Mouse (Mus musculus): Measurements from ENCODE around the gene Vps35. TPM values are rescaled to one million over a fixed set of nuclear protein-coding genes. Genes with fewer than 3 reads are reported as not detected.

The Vps35 gene
- polyA plus RNA-seq, 1 experiment: 23.9 TPM

GRCm38 (mm10) chr8:85323084-85323483 is 23.5 kb upstream of the Vps35 start:
- TF ChIP-seq CTCF (IDR thresholded peaks at IDR 0.05; ENCODE audit: control insufficient read depth, insufficient read depth, insufficient replicate concordance, low read depth, low read length) (no peak), POLR2A (IDR thresholded peaks at IDR 0.05; ENCODE audit: control insufficient read depth, low read depth, low read length) (no peak)
- H3K36me3 ChIP-seq (ENCODE audit: control insufficient read depth, insufficient read depth, low read length): no peaks in the 10 kb centered on the region
- no peaks in the 10 kb centered on the region for H3K27me3 ChIP-seq (ENCODE audit: control insufficient read depth, insufficient read depth, low read length)
- no peaks in the 10 kb centered on the region; the same call in 1 of the 2 replicates for H3K4me1 ChIP-seq (ENCODE audit: control insufficient read depth, insufficient read depth, low read length)
- no peak overlapping the region for H3K4me3 ChIP-seq (ENCODE audit: control insufficient read depth, low read depth, low read length)
- H3K27ac ChIP-seq (ENCODE audit: control insufficient read depth, insufficient read depth, low read depth, low read length): no peak overlapping the region

- TF ChIP-seq POLR2A (IDR thresholded peaks at IDR 0.05; ENCODE audit: control insufficient read depth, low read depth, low read length): no peak
- no peak for TF ChIP-seq CTCF (IDR thresholded peaks at IDR 0.05; ENCODE audit: control insufficient read depth, insufficient read depth, insufficient replicate concordance, low read depth, low read length)
- Histone ChIP-seq H3K4me1 (ENCODE audit: control insufficient read depth, insufficient read depth, low read length) (peaks cover under 1% of the 10 kb centered on the region; the same call in 1 of the 2 replicates), H3K27ac (ENCODE audit: control insufficient read depth, insufficient read depth, low read depth, low read length) (no peak overlapping the region), H3K4me3 (ENCODE audit: control insufficient read depth, low read depth, low read length) (no peak overlapping the region), H3K27me3 (ENCODE audit: control insufficient read depth, insufficient read depth, low read length) (no peaks in the 10 kb centered on the region), H3K36me3 (ENCODE audit: control insufficient read depth, insufficient read depth, low read length) (no peaks in the 10 kb centered on the region)
These were observed 22.4 kb upstream of the Vps35 start for GRCm38 (mm10) chr8:85321981-85322380.

- Histone ChIP-seq H3K4me1 (ENCODE audit: control insufficient read depth, insufficient read depth, low read length) (peaks cover 8% of the 10 kb centered on the region), H3K27ac (ENCODE audit: control insufficient read depth, insufficient read depth, low read depth, low read length) (no peak overlapping the region), H3K36me3 (ENCODE audit: control insufficient read depth, insufficient read depth, low read length) (no peaks in the 10 kb centered on the region), H3K27me3 (ENCODE audit: control insufficient read depth, insufficient read depth, low read length) (no peaks in the 10 kb centered on the region), H3K4me3 (ENCODE audit: control insufficient read depth, low read depth, low read length) (no peak overlapping the region)
- TF ChIP-seq CTCF (IDR thresholded peaks at IDR 0.05; ENCODE audit: control insufficient read depth, insufficient read depth, insufficient replicate concordance, low read depth, low read length) (no peak), POLR2A (IDR thresholded peaks at IDR 0.05; ENCODE audit: control insufficient read depth, low read depth, low read length) (no peak)
These were observed 18.9 kb upstream of the Vps35 start for GRCm38 (mm10) chr8:85318534-85318933.

- H3K4me1 ChIP-seq (ENCODE audit: control insufficient read depth, insufficient read depth, low read length): peaks cover 8% of the 10 kb centered on the region
- no peak for TF ChIP-seq CTCF (IDR thresholded peaks at IDR 0.05; ENCODE audit: control insufficient read depth, insufficient read depth, insufficient replicate concordance, low read depth, low read length)
- TF ChIP-seq POLR2A (IDR thresholded peaks at IDR 0.05; ENCODE audit: control insufficient read depth, low read depth, low read length): no peak
These were observed 13.4 kb upstream of the Vps35 start for GRCm38 (mm10) chr8:85313036-85313435.

GRCm38 (mm10) chr8:85311743-85312142 is 12.1 kb upstream of the Vps35 start:
- H3K27ac ChIP-seq (ENCODE audit: control insufficient read depth, insufficient read depth, low read depth, low read length): no peak overlapping the region
- H3K27me3 ChIP-seq (ENCODE audit: control insufficient read depth, insufficient read depth, low read length): no peaks in the 10 kb centered on the region
- TF ChIP-seq CTCF (IDR thresholded peaks at IDR 0.05; ENCODE audit: control insufficient read depth, insufficient read depth, insufficient replicate concordance, low read depth, low read length) (no peak), POLR2A (IDR thresholded peaks at IDR 0.05; ENCODE audit: control insufficient read depth, low read depth, low read length) (no peak)
- no peak overlapping the region for H3K4me3 ChIP-seq (ENCODE audit: control insufficient read depth, low read depth, low read length)
- no peaks in the 10 kb centered on the region for H3K36me3 ChIP-seq (ENCODE audit: control insufficient read depth, insufficient read depth, low read length)
- peaks cover 5% of the 10 kb centered on the region for H3K4me1 ChIP-seq (ENCODE audit: control insufficient read depth, insufficient read depth, low read length)

More at GRCm38 (mm10) chr8:85313036-85313435, 13.4 kb upstream of the Vps35 start:
- Histone ChIP-seq H3K36me3 (ENCODE audit: control insufficient read depth, insufficient read depth, low read length) (no peaks in the 10 kb centered on the region), H3K27ac (ENCODE audit: control insufficient read depth, insufficient read depth, low read depth, low read length) (no peak overlapping the region), H3K4me3 (ENCODE audit: control insufficient read depth, low read depth, low read length) (no peak overlapping the region), H3K27me3 (ENCODE audit: control insufficient read depth, insufficient read depth, low read length) (no peaks in the 10 kb centered on the region)

GRCm38 (mm10) chr8:85308564-85308963 is 9.0 kb upstream of the Vps35 start:
- H3K36me3 ChIP-seq (ENCODE audit: control insufficient read depth, insufficient read depth, low read length): no peaks in the 10 kb centered on the region; the same call in 1 of the 2 replicates
- no peak overlapping the region for H3K4me3 ChIP-seq (ENCODE audit: control insufficient read depth, low read depth, low read length)
- no peaks in the 10 kb centered on the region for H3K4me1 ChIP-seq (ENCODE audit: control insufficient read depth, insufficient read depth, low read length)
- H3K27ac ChIP-seq (ENCODE audit: control insufficient read depth, insufficient read depth, low read depth, low read length): no peak overlapping the region
- TF ChIP-seq CTCF (IDR thresholded peaks at IDR 0.05; ENCODE audit: control insufficient read depth, insufficient read depth, insufficient replicate concordance, low read depth, low read length) (no peak), POLR2A (IDR thresholded peaks at IDR 0.05; ENCODE audit: control insufficient read depth, low read depth, low read length) (no peak)
- no peaks in the 10 kb centered on the region for H3K27me3 ChIP-seq (ENCODE audit: control insufficient read depth, insufficient read depth, low read length)

- no peak overlapping the region for H3K4me3 ChIP-seq (ENCODE audit: control insufficient read depth, low read depth, low read length)
- no peaks in the 10 kb centered on the region; the same call in none of the 2 replicates for H3K36me3 ChIP-seq (ENCODE audit: control insufficient read depth, insufficient read depth, low read length)
- H3K4me1 ChIP-seq (ENCODE audit: control insufficient read depth, insufficient read depth, low read length): no peaks in the 10 kb centered on the region
- no peak overlapping the region for H3K27ac ChIP-seq (ENCODE audit: control insufficient read depth, insufficient read depth, low read depth, low read length)
- no peaks in the 10 kb centered on the region for H3K27me3 ChIP-seq (ENCODE audit: control insufficient read depth, insufficient read depth, low read length)
- TF ChIP-seq POLR2A (IDR thresholded peaks at IDR 0.05; ENCODE audit: control insufficient read depth, low read depth, low read length) (no peak), CTCF (IDR thresholded peaks at IDR 0.05; ENCODE audit: control insufficient read depth, insufficient read depth, insufficient replicate concordance, low read depth, low read length) (no peak)
These were observed 3.9 kb upstream of the Vps35 start for GRCm38 (mm10) chr8:85303531-85303930.

GRCm38 (mm10) chr8:85302931-85303330 is 3.3 kb upstream of the Vps35 start:
- Histone ChIP-seq H3K36me3 (ENCODE audit: control insufficient read depth, insufficient read depth, low read length) (no peaks in the 10 kb centered on the region; the same call in none of the 2 replicates), H3K4me1 (ENCODE audit: control insufficient read depth, insufficient read depth, low read length) (no peaks in the 10 kb centered on the region), H3K27ac (ENCODE audit: control insufficient read depth, insufficient read depth, low read depth, low read length) (no peak overlapping the region), H3K4me3 (ENCODE audit: control insufficient read depth, low read depth, low read length) (no peak overlapping the region), H3K27me3 (ENCODE audit: control insufficient read depth, insufficient read depth, low read length) (no peaks in the 10 kb centered on the region)
- TF ChIP-seq CTCF (IDR thresholded peaks at IDR 0.05; ENCODE audit: control insufficient read depth, insufficient read depth, insufficient replicate concordance, low read depth, low read length) (no peak), POLR2A (IDR thresholded peaks at IDR 0.05; ENCODE audit: control insufficient read depth, low read depth, low read length) (no peak)
